Mouse (Mus musculus): ENCODE measurements around the gene Twsg1. TPM values are rescaled to one million over a fixed set of nuclear protein-coding genes. Genes with fewer than 3 reads are reported as not detected.

The Twsg1 gene
- total and polyA plus RNA-seq, 3 experiments, result 17.0 to 17.7 TPM; not detected in 1

GRCm38 (mm10) chr17:65962263-65962662 is 11.2 kb upstream of the Twsg1 start:
- no peak overlapping the region for H3K9ac ChIP-seq (ENCODE audit: control insufficient read depth, low read depth, low read length, poor library complexity, severe bottlenecking)
- peaks cover 0 to 7% of the 10 kb centered on the region in 2 experiments; a peak in 2 of 4 replicates for H3K4me1 ChIP-seq (ENCODE audit: control insufficient read depth in 1 of 2, insufficient read depth in 2 of 2, low read length in 2 of 2)
- DNase-seq (ENCODE audit: low read depth, low spot score), result no peak
- no peaks in the 10 kb centered on the region for H3K27me3 ChIP-seq (ENCODE audit: control insufficient read depth in 1 of 2, insufficient read depth in 2 of 2, low read length in 2 of 2)
- H3K27ac ChIP-seq (ENCODE audit: control insufficient read depth, low read depth, low read length), result no peak overlapping the region
- no peaks in the 10 kb centered on the region for H3K79me2 ChIP-seq (ENCODE audit: control insufficient read depth, insufficient read depth, low read length, poor library complexity)
- H3K4me3 ChIP-seq (ENCODE audit: control insufficient read depth in 1 of 2, insufficient read depth in 1 of 2, low read depth in 2 of 2, low read length in 2 of 2), result no peak overlapping the region
- H3K36me3 ChIP-seq (ENCODE audit: control insufficient read depth in 1 of 2, insufficient read depth in 2 of 2, low read length in 2 of 2), result peaks cover 0 to 5% of the 10 kb centered on the region in 2 experiments; a peak in 2 of 4 replicates
- TF ChIP-seq ZMIZ1 (IDR thresholded peaks at IDR 0.05; ENCODE audit: low read depth, low read length) (no peak), MAFK (IDR thresholded peaks at IDR 0.05; ENCODE audit: borderline replicate concordance, low read depth, low read length) (no peak), ETS1 (IDR thresholded peaks at IDR 0.05; ENCODE audit: low read depth, low read length) (no peak), TBP (IDR thresholded peaks at IDR 0.05; ENCODE audit: low read depth, low read length) (no peak), ELF1 (IDR thresholded peaks at IDR 0.05; ENCODE audit: low read depth, low read length) (no peak), USF1 (IDR thresholded peaks at IDR 0.05; ENCODE audit: low read depth, low read length) (no peak), JUND (IDR thresholded peaks at IDR 0.05; ENCODE audit: low read depth, low read length) (no peak), CHD1 (IDR thresholded peaks at IDR 0.05; ENCODE audit: low read depth, low read length) (no peak), RCOR1 (IDR thresholded peaks at IDR 0.05; ENCODE audit: low read depth, low read length) (no peak), GABPA (IDR thresholded peaks at IDR 0.05; ENCODE audit: low read depth, low read length) (no peak), UBTF (IDR thresholded peaks at IDR 0.05; ENCODE audit: borderline replicate concordance, insufficient read depth, low read depth, low read length) (no peak), ZC3H11A (IDR thresholded peaks at IDR 0.05; ENCODE audit: low read depth, low read length) (no peak), CTCF (IDR thresholded peaks at IDR 0.05 in 2 of 3, conservative IDR thresholded peaks at IDR 0.05 in 1 of 3; ENCODE audit: control insufficient read depth in 1 of 3, insufficient read depth in 1 of 3, low read depth in 2 of 3, low read length in 3 of 3, poor library complexity in 1 of 3, severe bottlenecking in 1 of 3) (peak in 1 of 3 experiments; percentile 29; a peak in 2 of 6 replicates), SMC3 (IDR thresholded peaks at IDR 0.05; ENCODE audit: low read depth, low read length) (peak; percentile 38)
- H3K9me3 ChIP-seq (replicated peaks; ENCODE audit: insufficient read depth, low read length), result no peaks in the 10 kb centered on the region

DNA sequence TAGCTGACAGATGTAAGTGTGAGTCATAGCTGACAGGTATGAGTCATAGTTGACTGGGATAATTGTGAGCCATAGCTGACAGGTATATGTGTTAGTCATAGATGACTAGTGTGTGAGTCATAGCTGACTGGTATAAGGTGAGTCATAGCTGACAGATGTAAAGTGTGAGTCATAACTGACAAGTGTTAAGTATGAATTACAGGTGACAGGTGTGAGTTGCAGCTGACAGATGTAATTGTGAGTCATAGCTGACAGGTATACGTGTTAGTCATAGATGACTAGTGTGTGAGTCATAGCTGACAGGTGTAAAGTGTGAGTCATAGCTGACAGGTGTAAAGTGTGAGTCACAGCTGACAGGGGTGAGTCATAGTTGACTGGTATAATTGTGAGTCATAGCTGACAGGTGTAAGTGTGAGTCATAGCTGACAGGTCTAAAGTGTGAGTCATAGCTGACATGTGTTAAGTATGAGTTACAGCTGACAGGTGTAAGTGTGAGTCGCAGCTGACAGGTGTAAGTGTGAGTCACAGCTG is 10.6 kb upstream of the Twsg1 start:
- H3K4me1 ChIP-seq (ENCODE audit: control insufficient read depth in 1 of 2, insufficient read depth in 2 of 2, low read length in 2 of 2), result peaks cover 1 to 10% of the 10 kb centered on the region in 2 experiments
- DNase-seq (ENCODE audit: low read depth, low spot score), result peak; percentile 71
- TF ChIP-seq JUND (IDR thresholded peaks at IDR 0.05; ENCODE audit: low read depth, low read length), result peak; percentile 96
- TF ChIP-seq TAL1 (IDR thresholded peaks at IDR 0.05; ENCODE audit: low read length), result no peak
- no peak for TF ChIP-seq GATA1 (IDR thresholded peaks at IDR 0.05; ENCODE audit: low read depth, low read length)
- TF ChIP-seq TCF12 (IDR thresholded peaks at IDR 0.05; ENCODE audit: low read depth, low read length), result no peak
- no peak for TF ChIP-seq TBP (IDR thresholded peaks at IDR 0.05; ENCODE audit: low read depth, low read length)
- no peak for TF ChIP-seq POLR2AphosphoS2 (IDR thresholded peaks at IDR 0.05; ENCODE audit: low read length)
- TF ChIP-seq UBTF (IDR thresholded peaks at IDR 0.05; ENCODE audit: borderline replicate concordance, insufficient read depth, low read depth, low read length), result no peak
- TF ChIP-seq NRF1 (IDR thresholded peaks at IDR 0.05; ENCODE audit: insufficient read depth, low read depth, low read length, poor library complexity, severe bottlenecking), result no peak
- no peak for TF ChIP-seq MXI1 (IDR thresholded peaks at IDR 0.05; ENCODE audit: low read depth, low read length)
- no peak for TF ChIP-seq USF1 (IDR thresholded peaks at IDR 0.05; ENCODE audit: low read depth, low read length)
- no peak for TF ChIP-seq MYB (IDR thresholded peaks at IDR 0.05; ENCODE audit: low read depth, low read length)
- TF ChIP-seq NELFE (IDR thresholded peaks at IDR 0.05; ENCODE audit: low read depth, low read length), result no peak
- no peak for TF ChIP-seq POLR2A (IDR thresholded peaks at IDR 0.05; ENCODE audit: control insufficient read depth in 1 of 2, insufficient read depth in 1 of 2, low read depth in 1 of 2, low read length in 2 of 2, poor library complexity in 1 of 2)
- no peak for TF ChIP-seq SIN3A (IDR thresholded peaks at IDR 0.05; ENCODE audit: low read length)
- TF ChIP-seq KAT2A (conservative IDR thresholded peaks at IDR 0.05; ENCODE audit: low read depth, low read length), result no peak
- no peak for TF ChIP-seq ZMIZ1 (IDR thresholded peaks at IDR 0.05; ENCODE audit: low read depth, low read length)
- no peak for TF ChIP-seq ELF1 (IDR thresholded peaks at IDR 0.05; ENCODE audit: low read depth, low read length)
- TF ChIP-seq EP300 (IDR thresholded peaks at IDR 0.05; ENCODE audit: low read depth in 1 of 2, low read length in 2 of 2), result peak; percentile 5 to 59; a peak in 2 of 4 replicates
- no peak for TF ChIP-seq USF2 (IDR thresholded peaks at IDR 0.05; ENCODE audit: borderline replicate concordance in 1 of 2, insufficient read depth in 1 of 2, low read depth in 1 of 2, low read length in 2 of 2)
- no peak for TF ChIP-seq BHLHE40 (IDR thresholded peaks at IDR 0.05; ENCODE audit: borderline replicate concordance, low read depth, low read length)
- TF ChIP-seq MAFK (IDR thresholded peaks at IDR 0.05; ENCODE audit: borderline replicate concordance, low read depth, low read length), result no peak
- no peak for TF ChIP-seq RAD21 (IDR thresholded peaks at IDR 0.05; ENCODE audit: low read depth, low read length)
- TF ChIP-seq MEF2A (IDR thresholded peaks at IDR 0.05; ENCODE audit: extremely low read depth, insufficient replicate concordance, low read depth, low read length, poor library complexity, severe bottlenecking), result no peak

More for the DNA sequence above, 10.6 kb upstream of the Twsg1 start:
- Histone ChIP-seq H3K9me3 (replicated peaks; ENCODE audit: insufficient read depth, low read length) (no peaks in the 10 kb centered on the region), H3K27ac (ENCODE audit: control insufficient read depth, low read depth, low read length) (no peak overlapping the region), H3K4me3 (ENCODE audit: control insufficient read depth in 1 of 2, insufficient read depth in 1 of 2, low read depth in 2 of 2, low read length in 2 of 2) (no peak overlapping the region), H3K27me3 (ENCODE audit: control insufficient read depth in 1 of 2, insufficient read depth in 2 of 2, low read length in 2 of 2) (no peaks in the 10 kb centered on the region), H3K36me3 (ENCODE audit: control insufficient read depth in 1 of 2, insufficient read depth in 2 of 2, low read length in 2 of 2) (peaks cover 0 to 7% of the 10 kb centered on the region in 2 experiments; a peak in 2 of 4 replicates), H3K79me2 (ENCODE audit: control insufficient read depth, insufficient read depth, low read length, poor library complexity) (no peaks in the 10 kb centered on the region), H3K9ac (ENCODE audit: control insufficient read depth, low read depth, low read length, poor library complexity, severe bottlenecking) (no peak overlapping the region)
